Mouse (Mus musculus) limb, embryonic 14.5 days (tissue): ENCODE data around the gene Lcn12. TPM values are rescaled to one million over a fixed set of nuclear protein-coding genes. Genes with fewer than 3 reads are reported as not detected.

Experiments used
- ATAC-seq: fragments of 200-750 bp; cut with Nextera tagmentation; 2 replicates; pipeline ENCODE4 v1.8.0; 2017; ENCODE audit warnings: low read depth, moderate number of reproducible peaks, moderate TSS enrichment; ENCODE audit not compliant: low FRiP score
- DNase-seq: peaks from one replicate; pipeline ENCODE4 v3.0.0-alpha.2; 2015; ENCODE audit warnings: low spot score
- H3K27ac ChIP-seq: fragments of 300-500 bp; sonication (generic); replicated peaks from 2 replicates; pipeline ENCODE4 v1.5.1; 2014; ENCODE audit warnings: low read depth, mild to moderate bottlenecking, low read length, moderate library complexity, mixed read lengths
- H3K27me3 ChIP-seq: fragments of 300-500 bp; sonication (generic); 2 replicates; pipeline ENCODE4 v1.6.1; 2014; ENCODE audit warnings: low read length, mixed read lengths; ENCODE audit not compliant: control insufficient read depth, insufficient read depth
- H3K36me3 ChIP-seq: fragments of 300-500 bp; sonication (generic); 2 replicates; pipeline ENCODE4 v1.6.1; 2014; ENCODE audit warnings: mild to moderate bottlenecking, low read length, moderate library complexity, mixed read lengths; ENCODE audit not compliant: control insufficient read depth, insufficient read depth
- H3K4me1 ChIP-seq: fragments of 300-500 bp; sonication (generic); 2 replicates; pipeline ENCODE4 v1.6.1; 2014; ENCODE audit warnings: antibody characterized with exemption, low read length, mixed read lengths; ENCODE audit not compliant: control insufficient read depth, insufficient read depth
- H3K4me2 ChIP-seq: fragments of 300-500 bp; sonication (generic); replicated peaks from 2 replicates; pipeline ENCODE4 v1.6.1; 2014; ENCODE audit warnings: low read depth, mild to moderate bottlenecking, low read length, moderate library complexity; ENCODE audit not compliant: severe bottlenecking
- H3K4me3 ChIP-seq: fragments of 300-500 bp; sonication (generic); replicated peaks from 2 replicates; pipeline ENCODE4 v1.5.1; 2014; ENCODE audit warnings: low read length
- H3K9ac ChIP-seq: fragments of 300-500 bp; sonication (generic); 2 replicates; pipeline ENCODE4 v1.6.1; 2014; ENCODE audit warnings: mild to moderate bottlenecking, low read depth, low read length, moderate library complexity; ENCODE audit not compliant: severe bottlenecking
- H3K9me3 ChIP-seq: fragments of 300-500 bp; sonication (generic); 2 replicates; pipeline ENCODE4 v1.6.1; 2016; ENCODE audit warnings: low read length; ENCODE audit not compliant: control insufficient read depth
- POLR2A ChIP-seq: fragments of 200-500 bp; IDR thresholded peaks from 2 replicates; pipeline ENCODE4 v1.8.0; 2012; ENCODE audit warnings: inconsistent platforms, mild to moderate bottlenecking, moderate library complexity, borderline replicate concordance; ENCODE audit not compliant: insufficient read depth, insufficient read length; ENCODE audit errors: extremely low read depth
- WGBS: fragments of 180-500 bp; shearing (Covaris S2); extraction: QIAGEN DNeasy Blood & Tissue Kit; methylation state at CpG from one replicate; pipeline ENCODE4 v1.1.7; 2014; 5-methylcytosine and 5-hydroxymethylcytosine counted together
- microRNA-seq: library from miRNA; unstranded; fragments of <30 nt; microRNA quantifications from one replicate; pipeline ENCODE4, GENCODE M21; 2016
- polyA plus RNA-seq, 2 experiments: library from polyadenylated mRNA; depleted of rRNA in 1 of 2; stranded (reverse) in 1 of 2; unstranded in 1 of 2; fragments of >200 nt; fragmentation: Nextera tagmentation in 1 of 2; extraction: Ambion mirVana in 1 of 2; gene quantifications; 2 replicates each; pipeline versions ENCODE4 v1.2.1 to v1.2.3; 2012 to 2014

The Lcn12 gene
- polyA plus RNA-seq, 2 experiments, result not detected

- Histone ChIP-seq H3K4me1 (no peaks in the 10 kb centered on the region), H3K4me2 (no peak overlapping the region), H3K9ac (no peak overlapping the region), H3K36me3 (peaks cover 3% of the 10 kb centered on the region; the same call in 1 of the 2 replicates), H3K9me3 (no peaks in the 10 kb centered on the region), H3K27me3 (no peaks in the 10 kb centered on the region), H3K4me3 (no peak overlapping the region), H3K27ac (no peak overlapping the region)
- TF ChIP-seq POLR2A, result no peak
- no peak for DNase-seq
- ATAC-seq, result no peak
- WGBS, result 71% methylated on average over 8 of the region's 8 CpGs
These were observed 42.7 kb downstream of the Lcn12 start for GRCm38 (mm10) chr2:25450853-25451647.

- Histone ChIP-seq H3K36me3 (0 out of 2 replicates have a peak, but pooled peaks cover 10% of the 10 kb centered on the region), H3K9me3 (no peaks in the 10 kb centered on the region), H3K9ac (no peak overlapping the region), H3K27me3 (no peaks in the 10 kb centered on the region), H3K4me2 (no peak overlapping the region), H3K27ac (no peak overlapping the region), H3K4me1 (no peaks in the 10 kb centered on the region), H3K4me3 (no peak overlapping the region)
- TF ChIP-seq POLR2A, result no peak
- ATAC-seq (no peak), DNase-seq (no peak)
- WGBS, result 88% methylated on average over 14 of the region's 14 CpGs
These were observed 51.0 kb downstream of the Lcn12 start for GRCm38 (mm10) chr2:25442682-25443081.

DNA sequence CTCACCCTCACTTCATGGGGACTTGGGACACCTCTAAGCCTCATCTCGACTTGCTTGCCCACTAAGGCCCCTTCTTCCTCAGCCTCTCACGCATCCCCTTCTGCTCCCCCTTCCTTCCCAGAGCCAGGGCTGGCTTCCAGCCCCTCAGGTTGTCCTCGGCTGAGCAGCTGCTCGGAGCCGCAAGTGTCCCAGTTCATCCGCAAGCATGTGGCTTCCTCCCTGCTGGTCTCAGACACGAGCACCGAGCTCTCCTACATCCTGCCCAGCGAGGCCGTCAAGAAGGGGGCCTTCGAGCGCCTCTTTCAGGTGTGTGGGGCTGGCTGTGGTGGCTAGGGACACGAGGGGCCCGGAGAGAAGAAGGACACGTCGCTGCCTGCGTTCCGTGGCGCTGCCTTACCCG lies 52.6 kb downstream of the Lcn12 start:
- 0 out of 2 replicates have a peak, but pooled peaks cover 10% of the 10 kb centered on the region for H3K36me3 ChIP-seq
- 83% methylated on average over 20 of the region's 20 CpGs for WGBS
- DNase-seq (no peak), ATAC-seq (no peak)
- no peaks in the 10 kb centered on the region for H3K9me3 ChIP-seq
- no peak overlapping the region for H3K27ac ChIP-seq
- H3K4me3 ChIP-seq, result no peak overlapping the region
- TF ChIP-seq POLR2A, result no peak
- no peak overlapping the region for H3K4me2 ChIP-seq
- no peak overlapping the region; the same call in 1 of the 2 replicates for H3K9ac ChIP-seq
- no peaks in the 10 kb centered on the region for H3K4me1 ChIP-seq
- H3K27me3 ChIP-seq, result no peaks in the 10 kb centered on the region

Small RNAs within 50 kb of the gene (microRNA-seq; reads per million reads assigned to microRNA genes)
- gene Mir3087, result not detected

Other genes starting within 250 kb of the Lcn12 start
Only the 30 nearest of the 37 such genes appear.
- gene Tmem210, start 205.8 kb downstream of the Lcn12 start, polyA plus RNA-seq (2012; rRNA removed), result not detected in 2 replicates
- gene Tmem210, start 205.8 kb downstream of the Lcn12 start, polyA plus RNA-seq (2014; fragmentation: Nextera tagmentation; extraction: Ambion mirVana), result not detected in 2 replicates
- 0.09 TPM in 1 of 2 replicates, not detected in the other for gene Lrrc26, start 204.0 kb downstream of the Lcn12 start, polyA plus RNA-seq (2012; rRNA removed)
- gene Lrrc26, start 204.0 kb downstream of the Lcn12 start, polyA plus RNA-seq (2014; fragmentation: Nextera tagmentation; extraction: Ambion mirVana), result 0.15 TPM in 1 of 2 replicates, not detected in the other
- gene Grin1, start 174.7 kb downstream of the Lcn12 start, polyA plus RNA-seq (2012; rRNA removed), result 0.34 and 0.42 TPM in 2 replicates
- 0.43 and 1.3 TPM in 2 replicates for gene Grin1, start 174.7 kb downstream of the Lcn12 start, polyA plus RNA-seq (2014; fragmentation: Nextera tagmentation; extraction: Ambion mirVana)
- gene Man1b1, start 161.6 kb downstream of the Lcn12 start, polyA plus RNA-seq (2012; rRNA removed), result 34.8 and 35.3 TPM in 2 replicates
- 70.2 and 83.5 TPM in 2 replicates for gene Man1b1, start 161.6 kb downstream of the Lcn12 start, polyA plus RNA-seq (2014; fragmentation: Nextera tagmentation; extraction: Ambion mirVana)
- 43.6 and 50.6 TPM in 2 replicates for gene Dpp7, start 137.6 kb downstream of the Lcn12 start, polyA plus RNA-seq (2012; rRNA removed)
- gene Dpp7, start 137.6 kb downstream of the Lcn12 start, polyA plus RNA-seq (2014; fragmentation: Nextera tagmentation; extraction: Ambion mirVana), result 24.7 and 25.8 TPM in 2 replicates
- 8.2 and 10.7 TPM in 2 replicates for gene Uap1l1, start 128.2 kb downstream of the Lcn12 start, polyA plus RNA-seq (2012; rRNA removed)
- 15.8 and 17.6 TPM in 2 replicates for gene Uap1l1, start 128.2 kb downstream of the Lcn12 start, polyA plus RNA-seq (2014; fragmentation: Nextera tagmentation; extraction: Ambion mirVana)
- gene Sapcd2, start 121.6 kb downstream of the Lcn12 start, polyA plus RNA-seq (2012; rRNA removed), result 42.5 and 59.7 TPM in 2 replicates
- gene Sapcd2, start 121.6 kb downstream of the Lcn12 start, polyA plus RNA-seq (2014; fragmentation: Nextera tagmentation; extraction: Ambion mirVana), result 33.1 and 35.9 TPM in 2 replicates
- gene Entpd2, start 98.0 kb downstream of the Lcn12 start, polyA plus RNA-seq (2012; rRNA removed), result 3.3 and 3.9 TPM in 2 replicates
- gene Entpd2, start 98.0 kb downstream of the Lcn12 start, polyA plus RNA-seq (2014; fragmentation: Nextera tagmentation; extraction: Ambion mirVana), result 2.1 and 2.6 TPM in 2 replicates
- gene Npdc1, start 94.6 kb downstream of the Lcn12 start, polyA plus RNA-seq (2012; rRNA removed), result 76.2 TPM in 2 replicates
- 38.9 and 42.9 TPM in 2 replicates for gene Npdc1, start 94.6 kb downstream of the Lcn12 start, polyA plus RNA-seq (2014; fragmentation: Nextera tagmentation; extraction: Ambion mirVana)
- gene Fut7, start 70.6 kb downstream of the Lcn12 start, polyA plus RNA-seq (2012; rRNA removed), result 0.05 and 0.11 TPM in 2 replicates
- gene Fut7, start 70.6 kb downstream of the Lcn12 start, polyA plus RNA-seq (2014; fragmentation: Nextera tagmentation; extraction: Ambion mirVana), result not detected in 2 replicates
- 15.3 and 17.4 TPM in 2 replicates for gene Abca2, start 65.2 kb downstream of the Lcn12 start, polyA plus RNA-seq (2012; rRNA removed)
- gene Abca2, start 65.2 kb downstream of the Lcn12 start, polyA plus RNA-seq (2014; fragmentation: Nextera tagmentation; extraction: Ambion mirVana), result 5.9 and 7.4 TPM in 2 replicates
- 7.7 and 10.9 TPM in 2 replicates for gene Clic3, start 37.1 kb downstream of the Lcn12 start, polyA plus RNA-seq (2012; rRNA removed)
- 13.4 and 22.5 TPM in 2 replicates for gene Clic3, start 37.1 kb downstream of the Lcn12 start, polyA plus RNA-seq (2014; fragmentation: Nextera tagmentation; extraction: Ambion mirVana)
- 65.6 and 71.0 TPM in 2 replicates for gene Paxx, start 32.8 kb downstream of the Lcn12 start, polyA plus RNA-seq (2012; rRNA removed)
- gene Paxx, start 32.8 kb downstream of the Lcn12 start, polyA plus RNA-seq (2014; fragmentation: Nextera tagmentation; extraction: Ambion mirVana), result 34.0 and 44.9 TPM in 2 replicates
- 0.87 and 2.4 TPM in 2 replicates for gene Ptgds, start 23.9 kb downstream of the Lcn12 start, polyA plus RNA-seq (2012; rRNA removed)
- 4.0 and 4.1 TPM in 2 replicates for gene Ptgds, start 23.9 kb downstream of the Lcn12 start, polyA plus RNA-seq (2014; fragmentation: Nextera tagmentation; extraction: Ambion mirVana)
- 46.2 and 49.2 TPM in 2 replicates for gene Fbxw5, start 6.8 kb upstream of the Lcn12 start, polyA plus RNA-seq (2012; rRNA removed)
- gene Fbxw5, start 6.8 kb upstream of the Lcn12 start, polyA plus RNA-seq (2014; fragmentation: Nextera tagmentation; extraction: Ambion mirVana), result 70.0 and 76.9 TPM in 2 replicates
- gene C8g, start 7.8 kb upstream of the Lcn12 start, polyA plus RNA-seq (2012; rRNA removed), result 4.2 and 5.5 TPM in 2 replicates
- gene C8g, start 7.8 kb upstream of the Lcn12 start, polyA plus RNA-seq (2014; fragmentation: Nextera tagmentation; extraction: Ambion mirVana), result 4.4 and 4.6 TPM in 2 replicates
- gene Traf2, start 53.0 kb upstream of the Lcn12 start, polyA plus RNA-seq (2012; rRNA removed), result 18.0 and 18.9 TPM in 2 replicates
- gene Traf2, start 53.0 kb upstream of the Lcn12 start, polyA plus RNA-seq (2014; fragmentation: Nextera tagmentation; extraction: Ambion mirVana), result 29.2 and 35.6 TPM in 2 replicates
- 116 and 174 TPM in 2 replicates for gene Edf1, start 63.9 kb upstream of the Lcn12 start, polyA plus RNA-seq (2012; rRNA removed)
- gene Edf1, start 63.9 kb upstream of the Lcn12 start, polyA plus RNA-seq (2014; fragmentation: Nextera tagmentation; extraction: Ambion mirVana), result 325 and 331 TPM in 2 replicates
- 10.9 and 15.0 TPM in 2 replicates for gene Mamdc4, start 80.9 kb upstream of the Lcn12 start, polyA plus RNA-seq (2012; rRNA removed)
- gene Mamdc4, start 80.9 kb upstream of the Lcn12 start, polyA plus RNA-seq (2014; fragmentation: Nextera tagmentation; extraction: Ambion mirVana), result 1.4 and 1.8 TPM in 2 replicates
- gene Phpt1, start 81.3 kb upstream of the Lcn12 start, polyA plus RNA-seq (2012; rRNA removed), result 137 and 139 TPM in 2 replicates
- 167 and 176 TPM in 2 replicates for gene Phpt1, start 81.3 kb upstream of the Lcn12 start, polyA plus RNA-seq (2014; fragmentation: Nextera tagmentation; extraction: Ambion mirVana)
- gene Ajm1, start 87.8 kb upstream of the Lcn12 start, polyA plus RNA-seq (2012; rRNA removed), result 2.5 and 3.5 TPM in 2 replicates
- gene Ajm1, start 87.8 kb upstream of the Lcn12 start, polyA plus RNA-seq (2014; fragmentation: Nextera tagmentation; extraction: Ambion mirVana), result 0.18 and 0.19 TPM in 2 replicates
- 99.4 and 110 TPM in 2 replicates for gene Rabl6, start 114.6 kb upstream of the Lcn12 start, polyA plus RNA-seq (2012; rRNA removed)
- 74.8 and 80.7 TPM in 2 replicates for gene Rabl6, start 114.6 kb upstream of the Lcn12 start, polyA plus RNA-seq (2014; fragmentation: Nextera tagmentation; extraction: Ambion mirVana)
- 0.03 TPM in 2 replicates for gene Ccdc183, start 123.8 kb upstream of the Lcn12 start, polyA plus RNA-seq (2012; rRNA removed)
- gene Ccdc183, start 123.8 kb upstream of the Lcn12 start, polyA plus RNA-seq (2014; fragmentation: Nextera tagmentation; extraction: Ambion mirVana), result 0.19 and 0.28 TPM in 2 replicates
- 25.6 and 26.8 TPM in 2 replicates for gene Tmem141, start 128.1 kb upstream of the Lcn12 start, polyA plus RNA-seq (2012; rRNA removed)
- gene Tmem141, start 128.1 kb upstream of the Lcn12 start, polyA plus RNA-seq (2014; fragmentation: Nextera tagmentation; extraction: Ambion mirVana), result 30.3 and 31.9 TPM in 2 replicates
- 0.92 and 0.98 TPM in 2 replicates for gene Fcna, start 134.1 kb upstream of the Lcn12 start, polyA plus RNA-seq (2012; rRNA removed)
- 2.0 TPM in 2 replicates for gene Fcna, start 134.1 kb upstream of the Lcn12 start, polyA plus RNA-seq (2014; fragmentation: Nextera tagmentation; extraction: Ambion mirVana)
- 0.13 and 0.29 TPM in 2 replicates for gene Lcn8, start 159.2 kb upstream of the Lcn12 start, polyA plus RNA-seq (2012; rRNA removed)
- 0.72 TPM in 1 of 2 replicates, not detected in the other for gene Lcn8, start 159.2 kb upstream of the Lcn12 start, polyA plus RNA-seq (2014; fragmentation: Nextera tagmentation; extraction: Ambion mirVana)
- gene Lcn5, start 164.0 kb upstream of the Lcn12 start, polyA plus RNA-seq (2012; rRNA removed), result 0.26 TPM in 1 of 2 replicates, not detected in the other
- gene Lcn5, start 164.0 kb upstream of the Lcn12 start, polyA plus RNA-seq (2014; fragmentation: Nextera tagmentation; extraction: Ambion mirVana), result not detected in 2 replicates
- not detected in 2 replicates for gene Lcn6, start 182.9 kb upstream of the Lcn12 start, polyA plus RNA-seq (2012; rRNA removed)
- not detected in 2 replicates for gene Lcn6, start 182.9 kb upstream of the Lcn12 start, polyA plus RNA-seq (2014; fragmentation: Nextera tagmentation; extraction: Ambion mirVana)
- gene Lcn10, start 188.8 kb upstream of the Lcn12 start, polyA plus RNA-seq (2012; rRNA removed), result not detected in 2 replicates
- gene Lcn10, start 188.8 kb upstream of the Lcn12 start, polyA plus RNA-seq (2014; fragmentation: Nextera tagmentation; extraction: Ambion mirVana), result not detected in 2 replicates
- gene Obp2a, start 206.1 kb upstream of the Lcn12 start, polyA plus RNA-seq (2012; rRNA removed), result not detected in 2 replicates
- gene Obp2a, start 206.1 kb upstream of the Lcn12 start, polyA plus RNA-seq (2014; fragmentation: Nextera tagmentation; extraction: Ambion mirVana), result not detected in 2 replicates